Mouse (Mus musculus) megakaryocyte, embryonic 14.5 days (primary cell): ENCODE results near the gene Pan3. TPM values are rescaled to one million over a fixed set of nuclear protein-coding genes. Genes with fewer than 3 reads are reported as not detected.

Experiments
- H3K27me3 ChIP-seq: replicated peaks from 2 replicates; pipeline ENCODE3; 2012; ENCODE audit warnings: inconsistent platforms
- H3K36me3 ChIP-seq: replicated peaks from 2 replicates; pipeline ENCODE3; 2012; ENCODE audit warnings: low read length, inconsistent platforms, mixed read lengths
- H3K4me1 ChIP-seq: 2 replicates; pipeline ENCODE4 v1.6.1; 2012; ENCODE audit warnings: inconsistent platforms
- H3K4me3 ChIP-seq: replicated peaks from 2 replicates; pipeline ENCODE3; 2012; ENCODE audit warnings: moderate library complexity, mild to moderate bottlenecking, inconsistent platforms
- H3K9me3 ChIP-seq: 2 replicates; pipeline ENCODE4 v1.6.1; 2012; ENCODE audit warnings: inconsistent platforms
- FLI1 ChIP-seq: IDR thresholded peaks from 2 replicates; pipeline ENCODE4 v1.6.1; 2012; ENCODE audit warnings: low read length, inconsistent platforms, mixed read lengths
- GATA1 ChIP-seq: IDR thresholded peaks from 3 replicates; pipeline ENCODE4 v1.6.1; 2012; ENCODE audit warnings: mixed read lengths, low read length, inconsistent platforms, borderline replicate concordance
- polyA plus RNA-seq: library from polyadenylated mRNA; stranded (reverse); fragments of >175 nt; gene quantifications from 2 replicates; pipeline ENCODE4 v1.2.3, GENCODE M21; 2012; ENCODE audit warnings: low replicate concordance; ENCODE audit not compliant: insufficient read depth

Pan3 gene
- polyA plus RNA-seq, 1 experiment: 1.2 TPM

DNA sequence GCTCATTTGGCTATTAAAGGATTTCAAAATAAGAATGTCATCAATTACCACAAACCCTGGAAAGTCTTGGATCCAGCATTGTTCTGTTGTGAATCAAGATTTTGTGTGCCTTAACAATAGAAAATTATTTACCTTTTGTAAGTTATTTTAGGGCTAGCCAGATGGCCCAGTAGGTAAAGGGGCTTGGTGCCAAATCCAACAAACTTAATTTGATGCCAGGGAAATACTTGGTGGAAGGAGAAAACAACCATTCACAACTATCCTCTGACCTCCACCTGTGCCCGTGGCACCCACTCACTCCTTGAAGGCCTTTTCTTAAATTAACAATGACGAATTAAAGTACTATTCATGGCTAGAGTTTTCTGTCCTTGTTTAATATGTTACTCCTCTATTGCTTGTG is 66.0 kb downstream of the Pan3 start:
- peaks cover 73% of the 10 kb centered on the region for H3K4me1 ChIP-seq
- H3K36me3 ChIP-seq: peaks cover 60% of the 10 kb centered on the region
- H3K27me3 ChIP-seq: no peaks in the 10 kb centered on the region
- TF ChIP-seq FLI1: no peak
- TF ChIP-seq GATA1: no peak
- no peaks in the 10 kb centered on the region for H3K9me3 ChIP-seq
- no peak overlapping the region for H3K4me3 ChIP-seq

DNA sequence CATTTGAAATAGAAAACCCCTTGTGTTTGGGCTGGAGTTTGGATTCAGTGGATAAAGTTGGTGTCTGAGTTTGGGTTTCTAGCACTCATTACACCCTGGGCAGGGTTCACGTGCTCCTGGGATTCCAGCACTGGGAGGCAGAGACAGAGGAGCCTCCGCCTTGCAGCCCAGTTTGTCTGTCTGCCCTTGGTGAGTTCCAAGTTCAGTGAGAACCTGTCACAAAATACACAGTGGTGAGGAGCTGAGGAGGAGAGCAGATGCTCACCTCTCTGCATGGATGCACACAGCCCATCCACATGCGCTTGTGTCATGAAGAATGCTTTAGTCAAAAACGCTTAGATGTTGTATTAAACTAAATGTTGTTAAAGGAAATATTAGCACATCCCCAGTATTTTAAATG is 67.0 kb downstream of the Pan3 start:
- Histone ChIP-seq H3K4me1 (peaks cover 78% of the 10 kb centered on the region), H3K9me3 (no peaks in the 10 kb centered on the region), H3K36me3 (peaks cover 66% of the 10 kb centered on the region), H3K27me3 (no peaks in the 10 kb centered on the region), H3K4me3 (no peak overlapping the region)
- TF ChIP-seq GATA1 (no peak), FLI1 (no peak)

DNA sequence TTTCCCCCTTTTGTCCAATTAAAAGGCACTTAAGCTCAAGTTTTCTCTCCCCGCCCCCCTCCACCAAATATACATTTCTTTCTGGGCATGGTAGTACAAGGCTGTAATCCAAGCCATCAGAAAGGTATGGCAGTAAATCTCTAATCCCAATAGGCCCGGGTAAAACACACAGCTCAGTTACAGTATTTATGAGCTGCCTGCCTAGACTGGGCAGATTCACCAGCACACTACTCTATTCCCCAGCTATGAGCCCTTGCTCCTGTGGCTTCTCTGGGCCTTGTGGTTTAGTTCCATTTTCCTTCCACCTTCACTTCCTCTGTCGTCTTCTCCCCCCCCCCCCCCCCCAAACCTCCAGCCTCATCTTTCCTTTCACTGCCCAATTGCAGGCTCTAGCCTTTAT is 67.8 kb downstream of the Pan3 start:
- TF ChIP-seq GATA1 (no peak), FLI1 (no peak)
- H3K36me3 ChIP-seq: peaks cover 69% of the 10 kb centered on the region
- H3K4me1 ChIP-seq: peaks cover 77% of the 10 kb centered on the region

DNA sequence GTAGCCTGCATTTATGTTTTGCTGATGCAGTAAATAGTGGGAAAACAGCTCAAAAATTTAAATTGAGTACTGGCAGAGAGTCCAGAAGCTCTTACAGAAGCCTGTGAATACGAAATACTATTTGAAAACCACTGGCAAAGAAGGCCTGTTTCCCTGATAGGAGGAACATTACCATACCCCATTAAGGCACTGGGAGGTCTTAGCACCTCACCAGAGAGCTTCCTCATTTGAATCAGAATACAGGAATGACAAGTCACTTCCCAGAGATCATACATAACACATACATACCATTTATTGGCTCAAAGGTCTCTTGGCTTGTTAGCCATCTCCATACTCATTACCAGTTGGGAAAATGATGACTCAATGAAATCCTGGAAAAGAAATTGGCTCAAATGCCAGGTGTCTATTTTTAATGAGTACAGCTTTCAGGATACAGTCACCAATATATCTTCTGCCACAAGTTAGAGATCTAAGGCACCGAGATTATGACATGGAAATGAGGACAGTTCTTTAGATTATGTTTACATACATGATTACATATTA is 71.6 kb downstream of the Pan3 start:
- H3K9me3 ChIP-seq: no peaks in the 10 kb centered on the region
- no peak for TF ChIP-seq GATA1
- no peak for TF ChIP-seq FLI1
- H3K36me3 ChIP-seq: peaks cover 73% of the 10 kb centered on the region
- H3K4me1 ChIP-seq: peaks cover 54% of the 10 kb centered on the region
- H3K4me3 ChIP-seq: no peak overlapping the region
- H3K27me3 ChIP-seq: no peaks in the 10 kb centered on the region

More for the DNA sequence above, 67.8 kb downstream of the Pan3 start:
- Histone ChIP-seq H3K9me3 (no peaks in the 10 kb centered on the region), H3K4me3 (no peak overlapping the region), H3K27me3 (no peaks in the 10 kb centered on the region)

DNA sequence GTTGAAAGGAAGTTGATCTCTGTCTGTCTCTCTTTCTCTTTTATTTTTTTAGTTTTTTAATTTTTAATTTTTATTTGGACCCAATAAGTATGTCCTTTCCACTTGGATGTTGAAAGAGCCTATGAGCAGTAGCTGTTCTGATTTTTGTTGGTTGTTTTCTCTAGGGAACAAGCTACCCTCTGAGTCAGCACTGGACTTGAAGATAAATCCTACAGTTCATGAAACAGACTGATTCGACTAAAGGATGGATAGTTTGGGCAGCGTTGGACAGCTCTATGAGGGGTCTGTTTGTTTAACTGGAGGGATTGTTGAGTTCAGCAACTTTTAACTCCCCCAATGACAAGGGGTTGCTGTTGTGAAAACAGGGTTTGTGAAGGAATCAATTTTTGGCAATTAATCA is 73.0 kb downstream of the Pan3 start:
- Histone ChIP-seq H3K27me3 (no peaks in the 10 kb centered on the region), H3K9me3 (no peaks in the 10 kb centered on the region), H3K4me1 (peaks cover 46% of the 10 kb centered on the region), H3K4me3 (no peak overlapping the region), H3K36me3 (peaks cover 69% of the 10 kb centered on the region)
- TF ChIP-seq GATA1: no peak
- no peak for TF ChIP-seq FLI1

DNA sequence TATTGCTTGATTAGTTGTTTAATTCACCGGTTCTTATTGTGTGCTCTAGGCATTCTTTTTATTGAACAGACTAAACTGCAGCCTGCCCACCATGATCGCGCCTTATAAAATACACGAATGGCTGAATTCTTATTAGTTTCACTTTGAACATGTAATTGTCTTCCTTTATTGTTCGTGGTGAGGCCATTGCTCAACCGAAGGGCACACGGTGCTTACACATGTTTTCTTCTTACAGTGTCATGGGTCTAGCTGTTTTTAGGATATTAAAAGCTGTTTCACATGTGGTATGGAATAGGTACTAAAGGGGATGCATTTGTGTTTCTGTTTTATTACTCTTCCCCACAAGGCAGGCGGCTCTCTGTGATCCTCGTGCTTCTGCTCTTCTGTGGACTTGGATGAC is 81.4 kb downstream of the Pan3 start:
- H3K36me3 ChIP-seq: peaks cover 43% of the 10 kb centered on the region
- H3K9me3 ChIP-seq: no peaks in the 10 kb centered on the region
- H3K4me1 ChIP-seq: peaks cover 25% of the 10 kb centered on the region
- no peak for TF ChIP-seq GATA1
- TF ChIP-seq FLI1: no peak
- H3K27me3 ChIP-seq: no peaks in the 10 kb centered on the region
- no peak overlapping the region for H3K4me3 ChIP-seq

DNA sequence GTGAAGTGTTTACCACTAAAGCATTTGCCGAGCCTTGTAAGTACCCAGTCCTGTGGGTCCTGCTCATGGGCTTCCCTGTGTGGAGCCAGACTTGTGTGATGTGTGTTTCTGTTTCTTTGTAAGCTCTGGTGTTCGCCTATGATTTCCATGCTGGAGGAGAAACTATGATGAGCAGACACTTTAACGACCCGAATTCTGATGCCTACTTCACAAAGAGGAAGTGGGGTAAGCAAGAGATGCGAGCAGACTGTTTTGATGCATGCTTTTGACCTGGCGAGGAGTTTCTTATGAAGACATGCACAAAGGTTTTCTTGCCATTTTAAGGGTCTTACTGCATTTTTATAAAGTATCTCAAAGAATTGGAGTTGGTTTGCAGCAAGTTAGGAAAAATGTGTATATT is 97.0 kb downstream of the Pan3 start:
- no peaks in the 10 kb centered on the region for H3K27me3 ChIP-seq
- H3K36me3 ChIP-seq: peaks cover 88% of the 10 kb centered on the region
- H3K9me3 ChIP-seq: no peaks in the 10 kb centered on the region
- no peak overlapping the region for H3K4me3 ChIP-seq
- TF ChIP-seq GATA1: no peak
- no peak for TF ChIP-seq FLI1
- peaks cover 37% of the 10 kb centered on the region for H3K4me1 ChIP-seq

DNA sequence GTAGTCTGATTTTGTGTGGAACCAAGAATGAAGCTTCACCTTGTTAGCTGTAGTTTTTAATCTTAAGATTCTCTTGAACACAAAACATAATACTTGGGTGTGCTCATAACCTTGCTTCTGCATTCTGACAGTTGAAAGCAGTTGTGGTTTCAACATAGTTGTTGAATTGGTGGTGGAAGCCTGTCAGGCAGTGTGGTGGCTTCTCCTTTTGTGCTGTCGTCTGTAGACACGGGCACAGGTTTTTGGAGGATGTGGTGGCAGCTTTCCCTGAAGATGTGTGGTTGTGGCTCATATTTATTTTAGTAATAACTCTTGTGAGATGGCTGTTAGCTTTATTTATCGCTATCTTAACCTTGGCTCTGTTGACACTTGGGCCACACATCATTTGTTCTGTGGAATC is 97.8 kb downstream of the Pan3 start:
- no peaks in the 10 kb centered on the region for H3K27me3 ChIP-seq
- peak overlapping the region; percentile 64 for H3K4me3 ChIP-seq
- H3K36me3 ChIP-seq: peaks cover 88% of the 10 kb centered on the region
- peaks cover 40% of the 10 kb centered on the region for H3K4me1 ChIP-seq
- no peaks in the 10 kb centered on the region for H3K9me3 ChIP-seq
- TF ChIP-seq FLI1 (no peak), GATA1 (no peak)

DNA sequence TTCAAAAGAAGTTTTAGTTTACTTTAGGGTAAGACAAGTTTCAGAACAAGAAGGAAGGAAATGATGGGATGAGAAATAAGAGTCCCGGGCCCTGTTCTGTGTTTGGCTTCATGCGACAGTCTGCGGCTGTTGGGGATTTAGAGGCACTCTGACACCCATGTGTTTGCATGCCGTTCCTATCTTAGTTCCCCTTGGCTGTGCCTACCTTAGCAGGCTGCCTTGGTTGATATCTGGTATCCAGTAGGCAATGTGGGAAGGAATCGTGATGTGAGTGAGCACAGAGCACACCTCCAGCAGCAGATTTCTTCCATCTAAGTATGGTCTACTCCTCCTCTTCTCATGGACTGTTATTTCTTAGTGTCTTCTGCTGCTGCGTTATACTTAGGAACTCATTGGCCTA is 102.1 kb downstream of the Pan3 start:
- Histone ChIP-seq H3K4me1 (peaks cover 29% of the 10 kb centered on the region), H3K27me3 (no peaks in the 10 kb centered on the region), H3K36me3 (peaks cover 84% of the 10 kb centered on the region), H3K9me3 (no peaks in the 10 kb centered on the region), H3K4me3 (no peak overlapping the region)
- TF ChIP-seq FLI1: no peak
- TF ChIP-seq GATA1: no peak

DNA sequence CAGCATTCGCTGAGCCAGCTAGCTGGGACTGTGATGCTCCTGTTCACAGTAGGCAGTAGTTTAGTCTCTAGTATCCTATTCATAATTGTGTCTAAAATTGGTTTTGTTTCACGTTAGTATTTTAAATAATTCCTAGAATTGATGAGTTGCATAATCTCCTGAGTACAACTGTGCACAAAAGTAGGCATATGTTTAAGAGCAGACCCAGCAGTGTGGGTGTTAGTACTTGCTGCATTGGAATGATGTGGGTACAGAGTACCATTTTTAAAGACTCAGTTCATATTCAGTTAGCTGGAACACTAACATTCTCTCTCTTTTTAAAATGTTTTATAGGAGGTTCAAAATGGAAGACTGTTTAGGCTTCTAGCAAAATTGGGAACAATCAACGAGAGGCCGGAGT is 109.4 kb downstream of the Pan3 start:
- H3K9me3 ChIP-seq: no peaks in the 10 kb centered on the region
- peaks cover 18% of the 10 kb centered on the region for H3K4me1 ChIP-seq
- H3K4me3 ChIP-seq: no peak overlapping the region
- no peaks in the 10 kb centered on the region for H3K27me3 ChIP-seq
- peaks cover 91% of the 10 kb centered on the region for H3K36me3 ChIP-seq
- TF ChIP-seq FLI1 (no peak), GATA1 (no peak)

DNA sequence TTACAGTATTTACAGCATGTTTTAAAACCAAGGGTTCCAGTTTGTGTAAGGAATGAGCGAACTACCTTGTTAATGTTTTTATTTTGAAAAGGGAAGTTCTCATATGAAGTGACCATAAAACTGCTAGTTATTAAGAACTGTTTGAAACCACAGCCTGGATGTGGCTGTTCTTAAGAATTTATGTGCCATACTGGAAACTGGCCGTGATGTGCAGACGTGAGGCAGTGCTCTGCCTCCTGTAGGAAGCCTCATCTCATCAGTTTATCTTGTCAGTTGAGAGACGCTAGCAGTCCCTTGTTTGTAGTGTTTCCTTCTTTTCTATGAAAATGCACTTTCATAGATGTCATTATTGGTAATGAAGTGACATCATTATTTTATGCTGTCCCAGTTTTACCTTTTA is 109.9 kb downstream of the Pan3 start:
- Histone ChIP-seq H3K27me3 (no peaks in the 10 kb centered on the region), H3K4me3 (no peak overlapping the region), H3K36me3 (peaks cover 92% of the 10 kb centered on the region), H3K9me3 (no peaks in the 10 kb centered on the region), H3K4me1 (peaks cover 18% of the 10 kb centered on the region)
- TF ChIP-seq FLI1: no peak
- TF ChIP-seq GATA1: no peak
